Mouse (Mus musculus) T-helper 17 cell (primary cell): ENCODE measurements around the gene Olfr711.
"Not testable (repeated sequence)": the region's sequence is repeated elsewhere in the genome, so short reads cannot be mapped to it uniquely, and the experiment has no call there.

Experiments
- in situ Hi-C, 2 experiments: fragments of 300-600 bp; cut with MboI, MseI; formaldehyde crosslinking; loops; 1 replicate in 1 of 2; 2 replicates in 1 of 2; pipeline ENCODE4 v1.15.1; 2025; ENCODE audit warnings: high pct_unique_total_duplicates in 2 of 2

Gene Olfr711

GRCm38 (mm10) chr7:106975353-106975752 lies at the start of gene Olfr711:
Gene Olfr711, minus strand, starts transcription at chr7:106975453.
- in situ Hi-C loops, result no loop called here

GRCm38 (mm10) chr7:107005972-107006371 lies 30.7 kb upstream of the Olfr711 start, which contains the start of gene Olfr2:
Gene Olfr2, minus strand, starts transcription at chr7:107006072.
- in situ Hi-C loops, result no loop called here

- in situ Hi-C loops, result no loop called here
These were observed 28.9 kb upstream of the Olfr711 start for GRCm38 (mm10) chr7:107004169-107004568.

- in situ Hi-C loops, result no loop called here
These were observed 25.5 kb upstream of the Olfr711 start for GRCm38 (mm10) chr7:107000798-107001197.

- in situ Hi-C loops, result no loop called here
These were observed 10.0 kb upstream of the Olfr711 start for GRCm38 (mm10) chr7:106985236-106985635.

GRCm38 (mm10) chr7:106967503-106967902 lies 7.8 kb downstream of the Olfr711 start:
- in situ Hi-C loops, result not testable (repeated sequence)

GRCm38 (mm10) chr7:106963837-106964236 lies 11.4 kb downstream of the Olfr711 start, which contains the start of gene Olfr6:
Gene Olfr6, minus strand, starts transcription at chr7:106963937.
- in situ Hi-C loops, result no loop called here

GRCm38 (mm10) chr7:106948212-106948611 lies 27.0 kb downstream of the Olfr711 start, which contains the start of gene Olfr710:
Gene Olfr710, minus strand, starts transcription at chr7:106948312.
- in situ Hi-C loops, result no loop called here

- in situ Hi-C loops, result no loop called here
These were observed 43.1 kb downstream of the Olfr711 start, which contains the start of gene Olfr709-ps1 for GRCm38 (mm10) chr7:106932119-106932518. Gene Olfr709-ps1, minus strand, starts transcription at chr7:106932219.

- in situ Hi-C loops, result not testable (repeated sequence)
These were observed 54.3 kb downstream of the Olfr711 start for GRCm38 (mm10) chr7:106920961-106921360.
